Mouse (Mus musculus) frontal cortex, postnatal 10 days (tissue): ENCODE data around the gene Gm21488.
"Not testable (repeated sequence)": the region's sequence is repeated elsewhere in the genome, so short reads cannot be mapped to it uniquely, and the experiment has no call there.

Experiments used
- DNase-seq, 2 experiments: peaks; one replicate each; pipeline ENCODE4 v3.0.0; 2022; ENCODE audit warnings: low spot score in 2 of 2, mixed read lengths in 1 of 2

The Gm21488 gene

DNA sequence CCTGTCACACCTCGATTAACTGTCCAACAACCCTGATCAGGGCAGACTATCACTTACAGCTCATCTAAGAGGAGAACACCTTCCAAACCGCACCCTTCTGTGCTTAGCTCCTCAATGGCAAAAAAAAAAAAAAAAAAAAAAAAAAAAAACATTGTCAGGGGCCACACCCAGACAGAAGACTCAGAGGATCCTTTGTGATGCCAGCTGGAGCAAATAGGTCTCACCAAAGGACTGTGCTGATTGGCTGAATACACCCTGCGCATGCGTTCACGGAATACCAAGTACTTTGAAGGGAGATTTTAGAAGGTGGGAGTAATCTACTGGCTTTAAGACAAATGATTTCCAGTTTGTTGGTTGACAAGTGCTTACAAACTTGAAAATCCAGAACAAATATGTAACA, at the start of gene Gm21488:
Gene Gm21488 (minus strand): TSS at position 101 of the 400 bp plus-strand sequence.
- not testable (repeated sequence) for DNase-seq
